Mouse (Mus musculus) embryonic stem cell, embryonic (primary cell): ENCODE results near the gene Tctn1.

Source experiments
- CTCF ChIA-PET, 4 experiments: fragments of 300-600 bp in 2 of 4; fragments of 350-600 bp in 2 of 4; sonication (Branson Sonifier 250); formaldehyde crosslinking; loops; one replicate each; lab custom pipeline; 2022; ENCODE audit warnings: inconsistent platforms in 2 of 4; lab: Charles Lee
- POLR2A ChIA-PET, 4 experiments: fragments of 300-600 bp in 2 of 4; fragments of 350-600 bp in 2 of 4; sonication (Branson Sonifier 250); formaldehyde crosslinking; loops; one replicate each; lab custom pipeline; 2022; ENCODE audit warnings: antibody characterized with exemption in 4 of 4, inconsistent platforms in 1 of 4; lab: Charles Lee

Tctn1 gene

DNA sequence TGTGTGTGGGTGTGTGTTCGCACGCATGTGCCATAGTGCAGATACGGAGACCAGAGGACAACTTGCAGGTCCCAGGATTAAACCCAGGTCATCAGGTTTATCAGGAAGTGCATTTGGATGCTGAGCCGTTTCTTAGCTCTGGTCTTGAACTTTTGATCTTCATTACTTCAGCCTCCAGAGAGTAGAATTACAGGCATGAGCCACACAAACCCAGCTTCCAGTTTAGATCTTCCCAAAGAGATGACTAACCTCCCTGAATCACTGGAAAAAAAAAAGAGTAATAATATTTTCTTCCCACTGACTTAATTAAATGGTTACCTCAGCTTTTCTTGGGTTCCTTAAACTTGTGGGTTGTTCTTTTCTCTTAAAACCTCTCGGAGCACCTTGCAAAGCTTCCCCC lies 8.6 kb upstream of the Tctn1 start:
- CTCF ChIA-PET, result interaction anchor here in 3 of 4 experiments (0.6 to 1.6 kb wide), 7 partner anchors 9 to 794 kb away, joined by 3 to 7 read pairs (median 4); partner anchors contain the start of gene Tctn1 (in 1 of the 3)
- POLR2A ChIA-PET, result interaction anchor here in 3 of 4 experiments (0.6 to 8.6 kb wide), 27 partner anchors 9 to 426 kb away, joined by 3 to 89 read pairs (median 7); partner anchors contain the start of genes Tctn1 (in 3 of the 3), Ppp1cc (in 1 of the 3), Rad9b (in 1 of the 3) and Vps29 (in 1 of the 3)

DNA sequence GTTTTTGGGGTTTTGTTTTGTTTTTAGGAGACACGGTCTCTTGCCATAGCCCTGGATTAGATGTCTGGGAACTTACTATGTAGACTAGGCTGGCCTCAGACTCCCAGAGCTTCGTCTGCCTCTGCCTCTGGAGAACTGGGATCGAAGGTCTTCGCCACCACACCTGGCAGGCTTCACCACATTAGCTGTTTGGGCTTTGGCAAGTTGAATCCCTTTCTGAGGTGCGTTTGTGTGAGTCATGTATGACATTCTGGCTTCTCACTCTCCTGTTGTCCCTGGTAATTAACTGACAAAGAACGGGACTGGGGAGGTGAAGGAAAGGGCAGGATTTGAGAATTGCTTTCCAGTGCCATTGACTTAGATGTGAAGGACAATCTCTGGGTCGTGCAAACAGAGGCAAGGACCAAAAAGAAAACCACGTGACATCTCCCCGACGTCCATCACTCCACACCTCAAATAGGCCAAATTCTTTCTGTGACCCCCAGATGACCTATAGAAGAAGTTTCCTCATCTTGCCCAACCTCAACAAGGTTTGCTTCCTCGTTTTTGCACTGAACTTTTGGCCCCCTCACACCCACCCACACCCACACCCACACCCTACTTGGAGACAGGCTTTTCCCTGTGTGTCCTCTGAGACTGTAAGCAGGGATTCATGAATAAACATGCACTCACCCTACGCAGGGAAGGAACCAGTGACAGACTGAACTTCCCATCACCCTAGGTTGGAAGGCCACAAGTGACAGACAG lies 4.8 kb upstream of the Tctn1 start:
- CTCF ChIA-PET, result interaction anchor here (0.5 to 2.7 kb wide), 10 partner anchors 9 to 358 kb away, joined by 3 to 15 read pairs (median 5); partner anchors contain the start of gene Arpc3 (in 1 of the 4)
- POLR2A ChIA-PET, result interaction anchor here in 3 of 4 experiments (1.3 to 2.4 kb wide), 10 partner anchors 9 to 75 kb away, joined by 3 to 12 read pairs (median 6); no protein-coding TSS in a partner anchor

GRCm38 (mm10) chr5:122267899-122268298 lies 3.6 kb upstream of the Tctn1 start:
- ChIA-PET POLR2A (interaction anchor here in 3 of 4 experiments (0.5 to 2.4 kb wide), 22 partner anchors 10 to 125 kb away, joined by 3 to 12 read pairs (median 3); no protein-coding TSS in a partner anchor), CTCF (interaction anchor here (0.5 to 4.7 kb wide), 33 partner anchors 10 to 404 kb away, joined by 3 to 52 read pairs (median 4); no protein-coding TSS in a partner anchor)

- CTCF ChIA-PET, result interaction anchor here (0.6 to 4.7 kb wide), 15 partner anchors 11 to 143 kb away, joined by 3 to 52 read pairs (median 6); no protein-coding TSS in a partner anchor
- POLR2A ChIA-PET, result interaction anchor here in 3 of 4 experiments (0.5 to 2.4 kb wide), 9 partner anchors 11 to 226 kb away, joined by 3 to 8 read pairs (median 3); no protein-coding TSS in a partner anchor
Observed at GRCm38 (mm10) chr5:122267136-122267535, 2.9 kb upstream of the Tctn1 start.

DNA sequence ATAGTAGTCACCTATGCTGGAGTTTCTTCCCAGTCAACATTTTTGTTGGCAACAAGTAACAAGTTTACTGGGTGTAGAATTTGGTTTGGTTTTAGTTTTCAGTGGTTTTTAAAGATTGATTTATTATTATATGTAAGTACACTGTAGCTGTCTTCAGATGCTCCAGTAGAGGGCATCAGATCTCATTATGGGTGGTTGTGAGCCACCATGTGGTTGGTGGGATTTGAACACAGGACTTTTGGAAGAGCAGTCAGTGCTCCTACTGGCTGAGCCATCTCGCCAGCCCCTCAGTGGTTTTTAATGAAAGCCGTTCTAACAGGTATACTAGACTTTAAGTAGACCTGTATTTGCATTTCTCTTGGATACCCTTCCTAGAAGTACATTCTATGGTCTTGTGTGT lies 1.7 kb upstream of the Tctn1 start:
- CTCF ChIA-PET, result interaction anchor here (0.6 to 4.7 kb wide), 12 partner anchors 25 to 162 kb away, joined by 3 to 52 read pairs (median 6); partner anchors contain the start of gene Fam216a (in 1 of the 4)
- POLR2A ChIA-PET, result interaction anchor here in 1 of 4 experiments (2.3 kb wide), 1 partner anchor 78 kb away, joined by 12 read pairs; no protein-coding TSS in a partner anchor

GRCm38 (mm10) chr5:122265187-122265586 lies 927 bp upstream of the Tctn1 start:
- POLR2A ChIA-PET, result interaction anchor here in 3 of 4 experiments (0.8 to 4.1 kb wide), 9 partner anchors 9 to 129 kb away, joined by 4 to 56 read pairs (median 14); partner anchors contain the start of genes Rad9b (in 1 of the 3) and Vps29 (in 1 of the 3)
- CTCF ChIA-PET, result interaction anchor here (0.6 to 4.7 kb wide), 15 partner anchors 9 to 161 kb away, joined by 3 to 52 read pairs (median 7); partner anchors contain the start of genes Fam216a (in 1 of the 4), Rad9b (in 1 of the 4) and Vps29 (in 1 of the 4)

DNA sequence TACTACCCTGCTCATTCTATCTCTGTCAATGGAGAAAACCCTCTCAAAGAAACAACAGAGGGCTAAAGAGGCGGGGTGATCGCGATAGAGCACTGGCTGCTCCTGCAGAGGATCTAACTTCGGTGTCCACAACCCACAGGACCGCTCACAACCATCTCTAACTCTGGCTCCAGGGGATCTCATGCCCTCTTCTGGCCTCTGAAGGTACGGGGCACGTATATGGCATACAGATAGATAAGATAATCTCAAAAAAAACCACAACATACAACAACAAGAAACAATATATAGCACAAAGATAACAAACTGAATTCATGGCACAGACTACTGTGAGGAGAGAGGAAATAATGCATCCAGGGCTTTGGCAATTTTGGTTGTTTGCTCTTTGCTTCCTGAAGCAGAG lies 2.2 kb downstream of the Tctn1 start:
- CTCF ChIA-PET, result interaction anchor here in 3 of 4 experiments (0.6 to 1.9 kb wide), 3 partner anchors 70 to 145 kb away, joined by 3 to 5 read pairs (median 4); no protein-coding TSS in a partner anchor
- POLR2A ChIA-PET, result interaction anchor here in 3 of 4 experiments (0.6 to 4.1 kb wide), 4 partner anchors 10 to 31 kb away, joined by 3 to 56 read pairs (median 6); no protein-coding TSS in a partner anchor

DNA sequence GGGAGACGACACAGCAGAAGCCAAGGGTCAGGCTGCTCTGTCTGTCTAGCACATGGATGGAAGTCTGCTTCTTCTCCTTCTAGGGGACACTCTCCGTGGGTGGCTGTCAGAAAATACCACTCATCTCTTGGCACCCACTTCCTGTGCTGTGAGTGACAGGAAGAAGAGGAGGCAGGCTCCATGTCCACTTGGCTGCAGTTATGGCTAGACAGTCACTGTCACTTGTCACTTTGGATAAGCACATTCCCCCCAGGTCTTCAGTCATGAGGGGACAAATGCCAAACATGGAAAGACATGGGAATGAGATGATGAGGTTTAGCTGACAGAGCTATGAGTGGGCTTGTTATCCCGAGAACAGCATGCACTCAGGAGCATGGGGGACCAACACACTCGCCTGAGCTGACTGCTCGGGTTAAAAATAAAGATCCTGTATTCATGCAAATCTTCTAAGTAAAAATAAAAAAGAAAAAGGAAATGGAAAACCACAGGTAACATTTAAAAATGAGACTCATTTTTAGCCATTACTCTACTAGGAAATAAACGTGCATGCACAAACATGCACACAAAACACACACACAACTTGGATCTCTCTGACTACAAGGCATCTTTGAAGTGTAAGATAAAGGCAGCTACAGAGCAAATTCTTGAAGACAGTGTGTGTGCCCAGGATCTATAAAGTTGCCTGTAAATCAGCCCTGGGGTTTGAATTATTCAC lies 6.1 kb downstream of the Tctn1 start:
- POLR2A ChIA-PET, result no interaction called here
- CTCF ChIA-PET, result interaction anchor here in 1 of 4 experiments (0.6 kb wide), 1 partner anchor 73 kb away, joined by 3 read pairs; no protein-coding TSS in a partner anchor

DNA sequence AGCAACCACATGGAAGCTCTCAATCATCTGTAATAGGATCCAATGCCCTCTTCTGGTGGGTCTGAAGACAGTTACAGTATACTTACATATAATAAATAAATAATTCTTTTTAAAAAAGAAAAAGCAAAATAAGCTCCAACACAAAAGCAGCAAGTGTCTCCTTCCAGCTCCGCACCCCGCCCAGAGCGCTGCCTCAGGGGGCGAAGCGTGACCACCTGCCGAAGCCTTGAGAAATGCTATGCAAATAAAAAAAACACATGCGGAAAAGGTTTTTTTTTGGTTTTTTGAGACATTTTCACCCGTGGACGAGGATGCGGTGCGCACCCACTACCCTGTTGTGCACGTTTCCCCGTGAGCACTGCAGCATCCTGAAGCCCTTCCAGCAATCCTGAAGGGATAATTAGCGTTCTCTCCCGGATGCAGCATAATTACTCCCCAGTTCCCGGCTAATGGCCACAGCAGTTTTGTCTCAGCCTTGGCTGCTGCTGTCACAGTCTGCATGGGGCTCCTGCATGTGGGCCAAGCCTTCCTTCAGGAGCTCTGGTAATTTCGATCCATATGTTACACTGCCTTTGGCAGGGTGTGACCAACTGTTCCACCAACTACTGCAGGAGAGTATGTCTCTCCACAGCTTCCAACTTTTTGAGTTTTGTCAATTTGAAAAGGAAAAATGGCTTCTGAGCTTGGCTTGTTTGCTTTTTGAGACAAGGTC lies 12.2 kb downstream of the Tctn1 start:
- CTCF ChIA-PET, result interaction anchor here in 2 of 4 experiments (0.7 to 1.2 kb wide), 5 partner anchors 12 to 664 kb away, joined by 3 to 4 read pairs (median 3); partner anchors contain the start of gene Tctn1 (in 1 of the 2)
- POLR2A ChIA-PET, result interaction anchor here in 3 of 4 experiments (0.6 to 1.7 kb wide), 9 partner anchors 8 to 91 kb away, joined by 3 to 7 read pairs (median 3); partner anchors contain the start of gene Tctn1 (in 1 of the 3)

DNA sequence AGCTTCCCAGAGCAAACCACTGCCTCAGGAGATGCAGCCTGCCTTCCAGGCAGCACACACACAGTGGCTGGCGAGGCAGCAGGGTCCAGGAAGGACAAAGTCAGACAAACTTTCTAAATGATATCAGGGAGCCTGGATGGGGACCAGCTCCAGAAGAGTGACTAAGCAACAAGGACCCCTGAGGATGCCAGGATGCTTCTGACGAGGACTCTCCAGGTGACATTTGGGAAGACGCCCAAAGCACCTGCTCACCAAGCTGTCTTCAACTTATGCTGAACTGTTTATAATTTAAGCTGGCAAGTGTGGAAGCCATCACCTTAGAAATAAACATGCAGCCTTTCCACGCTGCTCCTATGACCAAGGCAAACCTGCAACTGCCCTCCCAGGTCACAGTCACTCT lies 15.0 kb downstream of the Tctn1 start:
- POLR2A ChIA-PET, result interaction anchor here in 3 of 4 experiments (0.5 to 1.9 kb wide), 10 partner anchors 9 to 133 kb away, joined by 3 to 6 read pairs (median 3); partner anchors contain the start of gene Tctn1 (in 2 of the 3)
- CTCF ChIA-PET, result interaction anchor here in 1 of 4 experiments (1.5 kb wide), 1 partner anchor 121 kb away, joined by 3 read pairs; no protein-coding TSS in a partner anchor

DNA sequence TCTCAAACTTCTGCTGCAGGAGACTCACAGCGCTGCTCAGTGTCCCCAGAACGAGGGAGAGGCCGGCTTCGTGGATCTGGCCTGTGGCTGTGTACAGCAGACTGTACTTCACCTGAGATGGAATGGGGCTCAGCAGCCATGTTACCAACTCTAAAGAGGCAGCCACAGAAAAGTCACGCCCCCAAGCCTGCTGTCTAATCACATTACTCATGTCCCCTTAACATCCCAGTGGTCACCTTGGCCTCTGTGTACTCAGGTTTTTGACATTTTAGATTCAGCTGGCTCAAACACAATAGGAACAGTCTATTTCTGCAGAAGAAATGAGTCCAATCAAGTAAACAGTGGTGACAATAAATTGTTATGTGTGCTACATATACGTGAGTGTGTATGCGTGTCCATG lies 16.3 kb downstream of the Tctn1 start:
- ChIA-PET CTCF (no interaction called here), POLR2A (no interaction called here)

GRCm38 (mm10) chr5:122247529-122247928 lies 16.7 kb downstream of the Tctn1 start:
- CTCF ChIA-PET, result interaction anchor here in 1 of 4 experiments (0.5 kb wide), 1 partner anchor 300 kb away, joined by 3 read pairs; no protein-coding TSS in a partner anchor
- POLR2A ChIA-PET, result interaction anchor here in 2 of 4 experiments (1.0 to 1.4 kb wide), 2 partner anchors 9 to 19 kb away, joined by 3 to 4 read pairs; no protein-coding TSS in a partner anchor

DNA sequence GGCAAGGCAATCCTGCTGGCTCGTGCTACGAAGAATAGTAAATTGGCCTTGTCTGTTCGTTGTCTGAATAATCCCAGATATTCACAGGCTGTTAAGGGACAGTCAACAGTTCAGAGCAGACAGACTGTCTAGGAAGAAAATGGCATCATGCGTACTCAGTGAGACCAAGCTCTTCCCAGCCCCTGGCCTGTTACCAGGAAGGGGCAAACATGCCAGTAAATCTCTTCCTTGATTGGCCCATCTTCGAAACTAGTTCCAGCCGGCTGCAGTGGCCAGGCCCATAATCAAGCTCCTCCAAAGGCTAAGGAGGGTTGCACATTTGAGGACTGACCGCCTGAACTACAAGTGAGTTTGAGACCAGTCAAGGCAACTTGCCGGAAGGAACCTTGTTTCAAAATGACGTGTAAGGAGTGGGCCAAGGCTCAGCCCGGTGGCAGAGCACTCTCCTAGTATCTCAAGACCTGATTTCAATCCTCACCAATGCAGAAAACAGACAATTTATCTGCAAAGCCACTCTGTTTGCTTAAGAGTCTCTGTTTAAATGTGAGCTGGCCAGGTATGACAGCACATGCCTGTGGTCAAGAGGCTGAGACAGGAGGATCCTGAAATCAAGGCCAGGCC lies 17.6 kb downstream of the Tctn1 start:
- CTCF ChIA-PET, result interaction anchor here in 2 of 4 experiments (0.6 to 0.9 kb wide), 2 partner anchors 101 to 334 kb away, joined by 3 to 5 read pairs; no protein-coding TSS in a partner anchor
- POLR2A ChIA-PET, result interaction anchor here in 3 of 4 experiments (0.8 to 1.4 kb wide), 6 partner anchors 8 to 82 kb away, joined by 3 to 5 read pairs (median 3); no protein-coding TSS in a partner anchor

- ChIA-PET POLR2A (interaction anchor here in 1 of 4 experiments (1.1 to 1.4 kb wide), 2 partner anchors 36 to 37 kb away, joined by 3 to 5 read pairs; no protein-coding TSS in a partner anchor), CTCF (no interaction called here)
Observed at GRCm38 (mm10) chr5:122245186-122245585, 19.1 kb downstream of the Tctn1 start.

DNA sequence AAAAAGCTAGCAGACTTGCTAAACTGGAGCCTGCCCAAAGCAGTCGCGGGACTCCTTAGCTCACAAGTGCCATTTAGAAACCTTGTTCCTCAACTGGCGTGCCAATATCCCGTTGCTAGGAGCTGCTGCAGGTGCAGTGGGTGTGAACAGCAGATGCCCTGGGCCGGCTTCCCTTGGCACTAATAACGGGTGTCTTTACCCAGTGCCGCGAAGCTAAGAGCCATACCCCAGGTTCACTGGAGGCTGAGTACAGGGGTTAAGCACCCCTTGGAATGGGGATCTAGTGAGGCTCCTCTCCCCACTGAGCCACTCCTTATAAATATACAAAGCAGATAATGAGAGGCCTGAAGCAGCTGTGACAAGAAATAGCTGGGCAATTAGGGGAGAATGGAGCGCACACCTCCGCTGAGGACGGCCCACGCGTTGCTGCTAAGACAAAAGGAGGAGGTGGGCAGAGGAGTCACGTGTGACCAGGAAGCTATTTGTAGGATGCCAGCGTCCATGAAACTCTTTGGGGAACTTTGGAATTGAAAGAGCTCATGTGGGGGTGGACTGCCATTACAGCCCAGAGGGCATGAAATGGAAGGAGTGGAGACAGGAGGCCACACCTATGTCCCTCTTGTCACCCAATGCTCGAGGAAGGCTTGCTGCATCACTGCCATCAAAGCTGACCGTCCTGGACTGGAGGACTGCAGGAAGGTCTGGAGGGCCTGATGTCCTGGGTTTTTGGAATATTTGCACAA lies 20.3 kb downstream of the Tctn1 start:
- POLR2A ChIA-PET, result interaction anchor here in 2 of 4 experiments (0.6 to 1.5 kb wide), 6 partner anchors 8 to 358 kb away, joined by 3 to 6 read pairs (median 3); no protein-coding TSS in a partner anchor

More for the DNA sequence above, 20.3 kb downstream of the Tctn1 start:
- CTCF ChIA-PET, result interaction anchor here in 2 of 4 experiments (0.7 to 1.1 kb wide), 5 partner anchors 26 to 136 kb away, joined by 3 to 5 read pairs (median 3); no protein-coding TSS in a partner anchor
